Mouse (Mus musculus): ENCODE measurements around the gene Esr1. TPM values are rescaled to one million over a fixed set of nuclear protein-coding genes. Genes with fewer than 3 reads are reported as not detected.
"Not testable (repeated sequence)": the region's sequence is repeated elsewhere in the genome, so short reads cannot be mapped to it uniquely, and the experiment has no call there.

Gene Esr1
- polyA plus RNA-seq, 1 experiment from 2014 or later = 0.05 TPM

DNA sequence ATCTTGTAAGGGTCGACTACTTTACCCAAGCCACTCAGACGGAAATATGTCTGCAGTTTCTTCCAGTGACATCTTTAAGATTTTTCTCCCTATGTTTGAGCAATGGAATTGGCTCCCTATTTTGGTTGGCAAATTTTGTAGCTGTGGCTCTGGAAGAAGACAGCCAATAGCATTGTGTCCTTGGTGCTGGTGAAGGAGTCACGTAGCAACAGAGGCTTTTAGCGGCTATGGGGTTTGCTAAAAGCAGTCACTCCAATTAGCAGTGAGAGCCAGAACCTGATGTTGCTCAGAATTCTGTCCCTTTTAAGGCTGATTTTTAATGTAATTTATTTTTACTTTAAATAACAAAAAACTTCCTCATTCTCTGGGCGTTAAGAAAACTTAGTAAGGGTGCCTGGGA, 54.0 kb downstream of the Esr1 start:
- Histone ChIP-seq H3K4me1 (replicated peaks; ENCODE audit: control insufficient read depth, insufficient read depth, low read length) (no peaks in the 10 kb centered on the region), H3K4me2 (no peak overlapping the region), H3K4me3 (ENCODE audit: low read depth, low read length) (no peak overlapping the region), H3K9ac (ENCODE audit: low read depth, low read length) (no peak overlapping the region), H3K36me3 (ENCODE audit: control insufficient read depth, insufficient read depth, low read length) (no peaks in the 10 kb centered on the region), H3K9me3 (ENCODE audit: control insufficient read depth, low read length) (no peaks in the 10 kb centered on the region), H3K27me3 (replicated peaks; ENCODE audit: control insufficient read depth, insufficient read depth, low read length) (no peaks in the 10 kb centered on the region), H3K27ac (ENCODE audit: low read depth, low read length) (no peak overlapping the region)
- 77% methylated on average over 5 of the region's 5 CpGs for WGBS
- no peak for ATAC-seq (replicated peaks; ENCODE audit: low FRiP score)
- DNase-seq (ENCODE audit: low spot score) = no peak

DNA sequence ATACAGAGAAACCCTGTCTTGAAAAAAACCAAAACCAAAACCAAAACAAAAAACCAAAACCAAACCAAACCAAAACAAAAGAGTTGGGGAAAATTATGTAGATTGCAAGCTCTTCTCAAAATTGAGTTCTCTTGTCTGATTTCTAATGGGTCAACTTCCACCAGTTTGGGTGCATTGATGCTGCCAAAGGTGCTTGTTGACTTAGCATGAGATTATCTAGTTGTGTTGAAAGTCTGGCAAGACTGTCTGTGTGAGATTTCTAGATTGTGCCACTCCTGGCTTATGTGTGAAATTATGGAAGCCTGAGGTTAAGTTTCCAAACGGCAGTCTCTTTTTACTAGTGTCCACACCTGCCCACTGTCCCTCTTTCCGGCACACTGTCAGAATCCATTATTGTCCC, 55.6 kb downstream of the Esr1 start:
- 88% methylated on average over 2 of the region's 2 CpGs for WGBS
- Histone ChIP-seq H3K36me3 (ENCODE audit: control insufficient read depth, insufficient read depth, low read length) (no peaks in the 10 kb centered on the region), H3K27ac (ENCODE audit: low read depth, low read length) (no peak overlapping the region), H3K9me3 (ENCODE audit: control insufficient read depth, low read length) (no peaks in the 10 kb centered on the region), H3K4me3 (ENCODE audit: low read depth, low read length) (no peak overlapping the region), H3K4me2 (no peak overlapping the region), H3K4me1 (replicated peaks; ENCODE audit: control insufficient read depth, insufficient read depth, low read length) (no peaks in the 10 kb centered on the region), H3K9ac (ENCODE audit: low read depth, low read length) (no peak overlapping the region), H3K27me3 (replicated peaks; ENCODE audit: control insufficient read depth, insufficient read depth, low read length) (no peaks in the 10 kb centered on the region)
- DNase-seq (ENCODE audit: low spot score) (no peak), ATAC-seq (replicated peaks; ENCODE audit: low FRiP score) (no peak)

DNA sequence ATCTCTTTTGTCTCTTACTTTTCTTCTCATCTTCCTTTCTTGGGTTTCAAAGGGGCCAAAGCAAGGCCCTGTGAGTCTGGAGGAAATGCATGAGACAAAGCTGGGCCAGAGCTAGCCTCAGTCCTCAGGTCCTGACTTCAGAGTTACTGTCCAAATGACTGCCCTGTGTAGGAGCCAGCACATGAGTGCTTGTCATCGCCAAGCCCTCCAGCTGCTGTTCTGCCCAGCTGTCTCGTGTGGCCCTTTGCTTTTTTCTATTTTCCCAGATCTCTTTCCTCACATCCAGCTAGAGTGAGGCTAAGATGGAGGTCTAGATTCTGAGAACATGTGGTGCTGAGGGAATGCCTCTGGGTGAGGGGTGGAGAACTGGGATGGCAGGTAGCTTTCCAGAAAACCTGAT, 58.7 kb downstream of the Esr1 start:
- Histone ChIP-seq H3K4me3 (ENCODE audit: low read depth, low read length) (no peak overlapping the region), H3K4me2 (no peak overlapping the region), H3K27ac (ENCODE audit: low read depth, low read length) (no peak overlapping the region), H3K9me3 (ENCODE audit: control insufficient read depth, low read length) (no peaks in the 10 kb centered on the region), H3K36me3 (ENCODE audit: control insufficient read depth, insufficient read depth, low read length) (no peaks in the 10 kb centered on the region), H3K4me1 (replicated peaks; ENCODE audit: control insufficient read depth, insufficient read depth, low read length) (no peaks in the 10 kb centered on the region), H3K27me3 (replicated peaks; ENCODE audit: control insufficient read depth, insufficient read depth, low read length) (no peaks in the 10 kb centered on the region), H3K9ac (ENCODE audit: low read depth, low read length) (no peak overlapping the region)
- DNase-seq (ENCODE audit: low spot score) (no peak), ATAC-seq (replicated peaks; ENCODE audit: low FRiP score) (no peak)
- 75% methylated on average over 2 of the region's 2 CpGs for WGBS

DNA sequence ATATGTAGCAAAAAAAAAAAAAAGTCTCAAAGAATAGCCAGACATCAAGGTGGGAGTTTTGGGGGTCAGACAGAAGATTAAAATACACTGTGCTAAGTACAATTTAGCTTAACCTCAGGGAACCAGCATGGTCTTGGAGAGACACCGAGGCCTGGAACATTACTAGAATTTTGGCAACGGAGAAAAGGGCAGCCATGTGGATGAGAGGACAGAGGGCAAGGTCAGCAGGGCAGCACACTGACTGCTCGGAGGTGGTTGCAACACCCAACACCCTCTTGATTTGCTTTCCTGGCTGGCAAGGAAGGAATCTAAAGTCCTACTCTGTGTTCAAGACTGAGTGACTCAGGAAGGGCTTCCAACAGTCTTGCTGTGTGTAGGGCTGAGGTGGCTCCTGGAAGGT, 60.5 kb downstream of the Esr1 start:
- Histone ChIP-seq H3K9ac (ENCODE audit: low read depth, low read length) (no peak overlapping the region), H3K4me2 (no peak overlapping the region), H3K4me3 (ENCODE audit: low read depth, low read length) (no peak overlapping the region), H3K36me3 (ENCODE audit: control insufficient read depth, insufficient read depth, low read length) (no peaks in the 10 kb centered on the region), H3K4me1 (replicated peaks; ENCODE audit: control insufficient read depth, insufficient read depth, low read length) (no peaks in the 10 kb centered on the region), H3K27me3 (replicated peaks; ENCODE audit: control insufficient read depth, insufficient read depth, low read length) (no peaks in the 10 kb centered on the region), H3K27ac (ENCODE audit: low read depth, low read length) (no peak overlapping the region), H3K9me3 (ENCODE audit: control insufficient read depth, low read length) (no peaks in the 10 kb centered on the region)
- no peak for DNase-seq (ENCODE audit: low spot score)
- no peak for ATAC-seq (replicated peaks; ENCODE audit: low FRiP score)
- WGBS = 69% methylated on average over 3 of the region's 3 CpGs

DNA sequence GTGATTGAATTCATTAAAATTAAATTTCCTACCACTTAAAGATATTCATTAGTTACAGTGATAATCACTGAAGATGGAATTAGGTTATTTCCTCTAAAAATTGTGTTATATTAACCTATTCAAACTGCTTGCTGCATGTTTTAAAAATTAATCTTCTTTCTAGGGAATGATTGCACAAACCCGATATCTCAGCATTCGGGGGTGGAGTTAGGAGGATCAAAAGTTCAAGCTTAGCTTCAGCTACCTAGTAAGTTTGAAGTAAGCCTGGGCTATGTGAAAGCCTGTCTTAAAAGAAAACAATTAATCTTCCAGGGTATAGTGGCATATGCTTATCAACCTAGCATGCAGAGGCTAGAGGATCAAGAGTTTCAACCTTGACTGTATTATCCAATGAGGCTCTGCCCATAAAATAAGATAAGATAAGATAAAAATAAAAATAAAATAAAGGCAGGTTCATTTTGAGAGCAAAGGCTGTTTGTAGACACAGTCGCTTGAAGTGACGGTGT, 62.0 kb downstream of the Esr1 start:
- 71% methylated on average over 4 of the region's 4 CpGs for WGBS
- no peak overlapping the region for H3K4me2 ChIP-seq
- H3K4me3 ChIP-seq (ENCODE audit: low read depth, low read length) = no peak overlapping the region
- no peak for DNase-seq (ENCODE audit: low spot score)
- no peak overlapping the region for H3K27ac ChIP-seq (ENCODE audit: low read depth, low read length)
- ATAC-seq (replicated peaks; ENCODE audit: low FRiP score) = no peak
- no peaks in the 10 kb centered on the region for H3K27me3 ChIP-seq (replicated peaks; ENCODE audit: control insufficient read depth, insufficient read depth, low read length)
- no peak overlapping the region for H3K9ac ChIP-seq (ENCODE audit: low read depth, low read length)
- no peaks in the 10 kb centered on the region for H3K36me3 ChIP-seq (ENCODE audit: control insufficient read depth, insufficient read depth, low read length)
- no peaks in the 10 kb centered on the region for H3K4me1 ChIP-seq (replicated peaks; ENCODE audit: control insufficient read depth, insufficient read depth, low read length)
- H3K9me3 ChIP-seq (ENCODE audit: control insufficient read depth, low read length) = no peaks in the 10 kb centered on the region

DNA sequence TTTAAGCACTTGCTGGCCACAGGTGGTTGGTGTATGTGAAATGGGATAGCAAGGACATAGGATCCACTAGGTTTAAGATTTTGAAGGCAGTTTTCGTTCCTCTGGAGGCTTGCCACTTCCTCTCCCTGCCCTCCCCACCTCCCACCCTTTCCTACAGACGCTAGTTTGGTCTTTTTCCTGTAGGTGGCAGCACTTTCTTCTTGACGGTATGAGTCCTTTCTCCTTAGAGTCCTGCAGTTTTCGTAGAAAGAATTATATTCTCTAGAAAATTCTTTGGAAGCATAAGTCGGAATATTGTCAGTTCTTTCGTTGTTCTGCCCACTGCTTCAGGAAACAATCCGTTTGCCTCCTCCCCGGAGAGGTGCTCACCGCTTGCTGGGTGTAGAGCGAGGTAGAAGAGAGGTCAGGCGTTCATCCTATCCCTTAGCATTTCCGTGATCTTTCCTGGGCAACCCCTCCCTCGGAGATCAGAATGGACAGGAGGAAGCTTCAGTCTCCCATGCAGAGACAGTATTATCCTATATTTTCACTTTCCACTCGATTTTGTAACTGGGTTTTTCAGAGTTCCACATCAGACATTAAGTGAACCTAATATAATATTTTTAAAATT, 63.7 kb downstream of the Esr1 start:
- not testable (repeated sequence) for H3K9me3 ChIP-seq (ENCODE audit: control insufficient read depth, low read length); DNase-seq (ENCODE audit: low spot score); H3K36me3 ChIP-seq (ENCODE audit: control insufficient read depth, insufficient read depth, low read length); H3K4me1 ChIP-seq (replicated peaks; ENCODE audit: control insufficient read depth, insufficient read depth, low read length); H3K4me3 ChIP-seq (ENCODE audit: low read depth, low read length); H3K9ac ChIP-seq (ENCODE audit: low read depth, low read length); H3K27me3 ChIP-seq (replicated peaks; ENCODE audit: control insufficient read depth, insufficient read depth, low read length); H3K27ac ChIP-seq (ENCODE audit: low read depth, low read length); ATAC-seq (replicated peaks; ENCODE audit: low FRiP score)
- H3K4me2 ChIP-seq = peak overlapping the region; percentile 28
- 20% methylated on average over 14 of the region's 14 CpGs for WGBS

DNA sequence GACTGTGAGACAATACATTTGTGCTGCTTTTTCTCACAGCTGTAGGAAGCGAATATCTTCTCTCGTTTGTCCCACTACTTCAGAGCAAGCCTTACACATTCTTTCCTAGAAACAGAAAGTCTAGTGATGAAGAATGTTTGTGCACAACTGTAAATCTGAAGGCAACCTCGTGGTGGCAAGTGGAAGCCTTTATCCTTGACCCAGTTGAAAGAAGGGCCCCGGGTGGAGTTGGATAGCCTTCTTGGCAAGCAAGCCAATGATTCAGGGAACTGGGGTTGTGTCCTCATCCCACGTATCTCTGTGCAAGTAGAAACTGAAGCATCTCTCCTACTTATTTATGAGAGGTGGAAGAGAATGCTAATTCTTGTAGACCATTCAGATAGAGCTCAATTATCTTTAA, 71.7 kb downstream of the Esr1 start:
- Histone ChIP-seq H3K9me3 (ENCODE audit: control insufficient read depth, low read length) (no peaks in the 10 kb centered on the region), H3K27ac (ENCODE audit: low read depth, low read length) (no peak overlapping the region), H3K4me2 (no peak overlapping the region), H3K9ac (ENCODE audit: low read depth, low read length) (no peak overlapping the region), H3K27me3 (replicated peaks; ENCODE audit: control insufficient read depth, insufficient read depth, low read length) (no peaks in the 10 kb centered on the region), H3K4me3 (ENCODE audit: low read depth, low read length) (no peak overlapping the region), H3K36me3 (ENCODE audit: control insufficient read depth, insufficient read depth, low read length) (no peaks in the 10 kb centered on the region), H3K4me1 (replicated peaks; ENCODE audit: control insufficient read depth, insufficient read depth, low read length) (no peaks in the 10 kb centered on the region)
- DNase-seq (ENCODE audit: low spot score) (no peak), ATAC-seq (replicated peaks; ENCODE audit: low FRiP score) (no peak)
- WGBS = 72% methylated on average over 5 of the region's 5 CpGs

DNA sequence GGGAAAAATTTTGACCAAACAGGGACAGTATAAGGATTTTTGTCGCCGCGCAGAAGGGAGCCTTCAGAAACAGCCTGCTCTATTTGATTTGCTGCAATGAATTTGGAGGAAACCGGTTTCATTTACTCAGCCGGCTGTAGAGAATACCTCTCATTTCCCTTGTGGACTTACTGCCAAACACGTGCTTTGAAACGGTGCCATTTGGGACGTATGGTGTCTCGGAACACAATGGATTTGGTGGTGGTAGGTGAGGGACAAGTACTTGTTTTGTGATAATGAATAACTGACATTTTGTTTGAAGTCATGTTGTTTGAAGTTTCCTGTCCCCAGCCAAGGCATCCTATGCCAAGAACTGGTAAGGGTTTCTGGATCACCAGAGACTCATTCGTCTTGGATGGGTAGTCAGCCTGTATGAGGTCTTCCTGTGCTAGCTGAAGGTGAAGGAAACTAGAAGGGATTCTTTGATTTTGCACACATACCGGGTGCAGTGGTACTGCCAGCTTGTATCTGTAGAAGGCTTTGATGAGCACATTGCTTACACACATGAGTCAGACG, 72.4 kb downstream of the Esr1 start:
- Histone ChIP-seq H3K9me3 (ENCODE audit: control insufficient read depth, low read length) (no peaks in the 10 kb centered on the region), H3K4me3 (ENCODE audit: low read depth, low read length) (no peak overlapping the region), H3K9ac (ENCODE audit: low read depth, low read length) (no peak overlapping the region), H3K4me1 (replicated peaks; ENCODE audit: control insufficient read depth, insufficient read depth, low read length) (no peaks in the 10 kb centered on the region), H3K27me3 (replicated peaks; ENCODE audit: control insufficient read depth, insufficient read depth, low read length) (no peaks in the 10 kb centered on the region), H3K4me2 (no peak overlapping the region), H3K36me3 (ENCODE audit: control insufficient read depth, insufficient read depth, low read length) (no peaks in the 10 kb centered on the region), H3K27ac (ENCODE audit: low read depth, low read length) (no peak overlapping the region)
- WGBS = 88% methylated on average over 12 of the region's 12 CpGs
- ATAC-seq (replicated peaks; ENCODE audit: low FRiP score) (no peak), DNase-seq (ENCODE audit: low spot score) (no peak)

DNA sequence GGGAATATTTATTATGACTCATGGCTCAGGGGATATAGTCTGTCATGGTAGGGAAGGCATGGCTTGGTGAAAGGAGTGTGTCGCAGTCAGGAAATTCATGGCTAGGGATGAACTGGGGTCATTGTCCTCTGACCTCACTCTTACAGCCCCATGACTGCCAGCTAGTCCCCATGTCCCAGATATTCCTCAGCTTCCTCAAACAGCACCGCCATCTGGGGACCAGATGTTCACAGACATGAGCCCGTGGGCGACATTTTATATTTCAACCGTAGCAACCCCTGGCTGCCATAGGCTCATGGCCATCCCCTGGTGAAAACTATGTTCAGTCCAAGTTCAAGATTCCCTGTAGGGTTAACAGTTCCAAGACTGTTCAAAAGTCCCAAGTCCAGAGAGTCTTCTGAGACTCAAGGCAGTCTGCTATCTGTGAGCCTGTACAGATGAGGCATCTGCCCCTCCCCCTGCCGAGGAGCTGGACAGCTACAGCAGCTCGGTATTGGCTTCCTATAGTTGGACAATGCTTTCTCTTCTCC, 83.0 kb downstream of the Esr1 start:
- no peaks in the 10 kb centered on the region for H3K9me3 ChIP-seq (ENCODE audit: control insufficient read depth, low read length)
- H3K36me3 ChIP-seq (ENCODE audit: control insufficient read depth, insufficient read depth, low read length) = no peaks in the 10 kb centered on the region
- WGBS = 77% methylated on average over 7 of the region's 7 CpGs
- ATAC-seq (replicated peaks; ENCODE audit: low FRiP score) = no peak
- H3K4me2 ChIP-seq = no peak overlapping the region
- H3K4me1 ChIP-seq (replicated peaks; ENCODE audit: control insufficient read depth, insufficient read depth, low read length) = no peaks in the 10 kb centered on the region
- no peak overlapping the region for H3K27ac ChIP-seq (ENCODE audit: low read depth, low read length)
- no peak overlapping the region for H3K4me3 ChIP-seq (ENCODE audit: low read depth, low read length)
- no peaks in the 10 kb centered on the region for H3K27me3 ChIP-seq (replicated peaks; ENCODE audit: control insufficient read depth, insufficient read depth, low read length)
- H3K9ac ChIP-seq (ENCODE audit: low read depth, low read length) = no peak overlapping the region
- DNase-seq (ENCODE audit: low spot score) = no peak

Data from liver, embryonic 11.5 days (tissue).